Mouse (Mus musculus) hindbrain, embryonic 15.5 days (tissue): ENCODE measurements at regions not wholly inside any gene's neighbourhood (a gene's known extent, or its start where the extent isn't known, plus 50 kb on each side); places are given as distances from the start of the nearest gene placed in this dataset.
A peak's percentile ranks its signal among the peaks of the same experiment; 100 is the strongest.
"Not testable (repeated sequence)": the region's sequence is repeated elsewhere in the genome, so short reads cannot be mapped to it uniquely, and the experiment has no call there.

Experiments
- ATAC-seq: fragments of 200-750 bp; cut with Nextera tagmentation; 2 replicates; pipeline ENCODE4 v1.8.0; 2017; ENCODE audit warnings: low read depth, moderate number of reproducible peaks, moderate TSS enrichment; ENCODE audit not compliant: low FRiP score
- H3K27ac ChIP-seq: fragments of 300-500 bp; sonication (generic); replicated peaks from 2 replicates; pipeline ENCODE4 v1.5.1; 2015; ENCODE audit warnings: mild to moderate bottlenecking, inconsistent platforms
- H3K27me3 ChIP-seq: fragments of 300-500 bp; sonication (generic); 2 replicates; pipeline ENCODE4 v1.6.1; 2015; ENCODE audit warnings: control low read depth, inconsistent platforms
- H3K36me3 ChIP-seq: fragments of 300-500 bp; sonication (generic); 2 replicates; pipeline ENCODE4 v1.6.1; 2015; ENCODE audit warnings: control low read depth, inconsistent platforms
- H3K4me1 ChIP-seq: fragments of 300-500 bp; sonication (generic); replicated peaks from 2 replicates; pipeline ENCODE4 v1.6.1; 2015; ENCODE audit warnings: control low read depth, inconsistent platforms
- H3K4me2 ChIP-seq: fragments of 300-500 bp; sonication (generic); 2 replicates; pipeline ENCODE4 v1.6.1; 2015; ENCODE audit warnings: moderate library complexity, mild to moderate bottlenecking, inconsistent platforms
- H3K4me3 ChIP-seq: fragments of 300-500 bp; sonication (generic); 2 replicates; pipeline ENCODE4 v1.5.1; 2015; ENCODE audit warnings: mild to moderate bottlenecking, inconsistent platforms
- H3K9ac ChIP-seq: fragments of 300-500 bp; sonication (generic); 2 replicates; pipeline ENCODE4 v1.6.1; 2015; ENCODE audit warnings: inconsistent platforms
- H3K9me3 ChIP-seq: fragments of 300-500 bp; sonication (generic); 2 replicates; pipeline ENCODE4 v1.6.1; 2016; ENCODE audit warnings: control low read depth, inconsistent platforms
- WGBS: fragments of 180-500 bp; shearing (Covaris S2); methylation state at CpG from one replicate; pipeline ENCODE4 v1.1.7; 2015; 5-methylcytosine and 5-hydroxymethylcytosine counted together

GRCm38 (mm10) chr8:4934551-4934950 is 155.2 kb upstream of the Shcbp1 start:
- Histone ChIP-seq H3K36me3 (no peaks in the 10 kb centered on the region), H3K9me3 (no peaks in the 10 kb centered on the region), H3K9ac (no peak overlapping the region), H3K27me3 (no peaks in the 10 kb centered on the region), H3K4me2 (no peak overlapping the region), H3K4me1 (no peaks in the 10 kb centered on the region), H3K4me3 (no peak overlapping the region), H3K27ac (no peak overlapping the region)
- no peak for ATAC-seq

- no peak overlapping the region for H3K4me3 ChIP-seq
- H3K4me2 ChIP-seq: no peak overlapping the region
- no peak overlapping the region for H3K27ac ChIP-seq
- no peaks in the 10 kb centered on the region for H3K27me3 ChIP-seq
- no peaks in the 10 kb centered on the region for H3K9me3 ChIP-seq
- WGBS: 25% methylated on average over 2 of the region's 2 CpGs
- no peaks in the 10 kb centered on the region for H3K4me1 ChIP-seq
- ATAC-seq: no peak
- H3K36me3 ChIP-seq: no peaks in the 10 kb centered on the region
- H3K9ac ChIP-seq: no peak overlapping the region
Observed at GRCm38 (mm10) chr8:4934035-4934434, 154.7 kb upstream of the Shcbp1 start.

GRCm38 (mm10) chr8:4916447-4916846 is 137.1 kb upstream of the Shcbp1 start:
- H3K9ac ChIP-seq: no peak overlapping the region
- ATAC-seq: no peak

GRCm38 (mm10) chr8:4895046-4895445 is 115.7 kb upstream of the Shcbp1 start:
- 86% methylated on average over 2 of the region's 2 CpGs for WGBS
- Histone ChIP-seq H3K4me3 (no peak overlapping the region), H3K4me1 (no peaks in the 10 kb centered on the region), H3K9ac (no peak overlapping the region), H3K27me3 (no peaks in the 10 kb centered on the region), H3K9me3 (no peaks in the 10 kb centered on the region), H3K27ac (no peak overlapping the region), H3K36me3 (no peaks in the 10 kb centered on the region), H3K4me2 (no peak overlapping the region)
- ATAC-seq: no peak

More at GRCm38 (mm10) chr8:4916447-4916846, 137.1 kb upstream of the Shcbp1 start:
- H3K4me1 ChIP-seq: no peaks in the 10 kb centered on the region
- H3K4me2 ChIP-seq: no peak overlapping the region
- no peaks in the 10 kb centered on the region for H3K9me3 ChIP-seq
- H3K4me3 ChIP-seq: no peak overlapping the region
- no peak overlapping the region for H3K27ac ChIP-seq
- no peaks in the 10 kb centered on the region for H3K36me3 ChIP-seq
- no peaks in the 10 kb centered on the region for H3K27me3 ChIP-seq

- WGBS: 75% methylated on average over 7 of the region's 7 CpGs
- not testable (repeated sequence) for H3K4me3 ChIP-seq, H3K4me1 ChIP-seq
Observed at GRCm38 (mm10) chr8:4868761-4869160, 89.4 kb upstream of the Shcbp1 start.

GRCm38 (mm10) chr8:4839087-4839486 is 59.7 kb upstream of the Shcbp1 start:
- no peak overlapping the region for H3K27ac ChIP-seq
- no peak overlapping the region for H3K4me3 ChIP-seq
- no peak overlapping the region for H3K4me2 ChIP-seq
- no peak overlapping the region for H3K9ac ChIP-seq
- H3K4me1 ChIP-seq: no peaks in the 10 kb centered on the region
- H3K36me3 ChIP-seq: no peaks in the 10 kb centered on the region
- no peaks in the 10 kb centered on the region for H3K9me3 ChIP-seq
- H3K27me3 ChIP-seq: no peaks in the 10 kb centered on the region
- 86% methylated on average over 3 of the region's 3 CpGs for WGBS
- ATAC-seq: no peak

More at GRCm38 (mm10) chr8:4868761-4869160, 89.4 kb upstream of the Shcbp1 start:
- H3K9ac ChIP-seq, H3K27ac ChIP-seq, H3K4me2 ChIP-seq, H3K9me3 ChIP-seq, H3K36me3 ChIP-seq, H3K27me3 ChIP-seq: not testable (repeated sequence)
- peak; percentile 86 for ATAC-seq

- no peak for ATAC-seq
- H3K9me3 ChIP-seq: no peaks in the 10 kb centered on the region
- H3K4me1 ChIP-seq: no peaks in the 10 kb centered on the region
- H3K4me3 ChIP-seq: no peak overlapping the region
- H3K27ac ChIP-seq: no peak overlapping the region
- H3K36me3 ChIP-seq: no peaks in the 10 kb centered on the region
- no peak overlapping the region for H3K4me2 ChIP-seq
- no peaks in the 10 kb centered on the region for H3K27me3 ChIP-seq
- H3K9ac ChIP-seq: no peak overlapping the region
Observed at GRCm38 (mm10) chr8:4838527-4838926, 59.2 kb upstream of the Shcbp1 start.

GRCm38 (mm10) chr8:4837719-4838118 is 58.4 kb upstream of the Shcbp1 start:
- Histone ChIP-seq H3K4me3 (no peak overlapping the region), H3K9me3 (no peaks in the 10 kb centered on the region), H3K36me3 (no peaks in the 10 kb centered on the region), H3K27me3 (no peaks in the 10 kb centered on the region), H3K27ac (no peak overlapping the region), H3K9ac (no peak overlapping the region), H3K4me2 (no peak overlapping the region), H3K4me1 (no peaks in the 10 kb centered on the region)
- no peak for ATAC-seq
- 79% methylated on average over 2 of the region's 2 CpGs for WGBS

GRCm38 (mm10) chr8:4836651-4837050 is 57.3 kb upstream of the Shcbp1 start:
- H3K4me2 ChIP-seq: no peak overlapping the region
- H3K27ac ChIP-seq: no peak overlapping the region
- 75% methylated on average over 2 of the region's 2 CpGs for WGBS
- no peak overlapping the region for H3K4me3 ChIP-seq
- ATAC-seq: no peak
- no peaks in the 10 kb centered on the region for H3K4me1 ChIP-seq
- no peaks in the 10 kb centered on the region for H3K36me3 ChIP-seq
- no peak overlapping the region for H3K9ac ChIP-seq
- no peaks in the 10 kb centered on the region for H3K27me3 ChIP-seq
- H3K9me3 ChIP-seq: no peaks in the 10 kb centered on the region
